Mouse (Mus musculus) forebrain, embryonic 12.5 days (tissue): ENCODE measurements around the gene Atp5g1. TPM values are rescaled to one million over a fixed set of nuclear protein-coding genes. Genes with fewer than 3 reads are reported as not detected.

Source experiments
- ATAC-seq: fragments of 200-750 bp; cut with Nextera tagmentation; 2 replicates; pipeline ENCODE4 v1.8.0; 2017; ENCODE audit warnings: moderate TSS enrichment; ENCODE audit not compliant: low FRiP score
- H3K27ac ChIP-seq: fragments of 300-500 bp; sonication (generic); 2 replicates; pipeline ENCODE4 v1.5.1; 2016; ENCODE audit warnings: mild to moderate bottlenecking
- H3K27me3 ChIP-seq: fragments of 300-500 bp; sonication (generic); 2 replicates; pipeline ENCODE4 v1.6.1; 2016; ENCODE audit warnings: mild to moderate bottlenecking
- H3K36me3 ChIP-seq: fragments of 300-500 bp; sonication (generic); replicated peaks from 2 replicates; pipeline ENCODE4 v1.6.1; 2016; ENCODE audit warnings: mild to moderate bottlenecking
- H3K4me1 ChIP-seq: fragments of 300-500 bp; sonication (generic); 2 replicates; pipeline ENCODE4 v1.6.1; 2016
- H3K4me2 ChIP-seq: fragments of 300-500 bp; sonication (generic); 2 replicates; pipeline ENCODE4 v1.6.1; 2016; ENCODE audit warnings: mild to moderate bottlenecking, moderate library complexity
- H3K4me3 ChIP-seq: fragments of 300-500 bp; sonication (generic); replicated peaks from 2 replicates; pipeline ENCODE4 v1.5.1; 2016; ENCODE audit warnings: mild to moderate bottlenecking
- H3K9ac ChIP-seq: fragments of 300-500 bp; sonication (generic); 2 replicates; pipeline ENCODE4 v1.6.1; 2016; ENCODE audit warnings: mild to moderate bottlenecking
- H3K9me3 ChIP-seq: fragments of 300-500 bp; sonication (generic); 2 replicates; pipeline ENCODE4 v1.6.1; 2016
- WGBS: fragments of 180-500 bp; shearing (Covaris S2); methylation state at CpG from one replicate; pipeline ENCODE4 v1.1.7; 2016; 5-methylcytosine and 5-hydroxymethylcytosine counted together
- polyA plus RNA-seq: library from polyadenylated mRNA; unstranded; fragments of >200 nt; fragmentation: Nextera tagmentation; extraction: Ambion mirVana; gene quantifications from 2 replicates; pipeline ENCODE4 v1.2.1, GENCODE M21; 2016

Gene Atp5g1
- polyA plus RNA-seq, 1 experiment from 2014 or later = 379 TPM

- Histone ChIP-seq H3K9me3 (no peaks in the 10 kb centered on the region), H3K4me1 (no peaks in the 10 kb centered on the region), H3K9ac (no peak overlapping the region), H3K27me3 (peaks cover 18% of the 10 kb centered on the region), H3K36me3 (no peaks in the 10 kb centered on the region), H3K4me3 (no peak overlapping the region), H3K4me2 (no peak overlapping the region), H3K27ac (no peak overlapping the region)
- WGBS = 47% methylated on average over 7 of the region's 7 CpGs
- no peak for ATAC-seq
These were observed 17.3 kb upstream of the Atp5g1 start for GRCm38 (mm10) chr11:96092674-96093291.

DNA sequence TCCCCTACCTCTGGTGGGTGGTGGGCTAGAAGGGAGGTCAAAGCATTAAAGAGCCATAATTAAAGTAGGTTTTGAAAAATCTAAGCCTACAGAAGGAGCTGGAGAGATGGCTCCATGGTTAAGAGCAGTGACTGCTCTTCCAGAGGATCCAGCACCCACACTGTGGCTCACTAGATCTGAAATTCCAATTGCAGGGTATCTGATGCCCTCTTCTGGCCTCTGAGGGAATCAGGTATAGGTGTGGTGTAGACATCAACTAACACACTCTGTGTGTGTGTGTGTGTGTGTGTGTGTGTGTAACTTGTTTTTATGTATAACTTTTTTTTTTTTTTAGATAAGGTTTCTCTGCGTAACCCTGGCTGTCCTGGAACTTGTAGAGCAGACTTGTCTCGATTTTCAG is 15.6 kb upstream of the Atp5g1 start:
- no peak for ATAC-seq
- 63% methylated on average over 2 of the region's 2 CpGs for WGBS
- H3K9me3 ChIP-seq = no peaks in the 10 kb centered on the region

DNA sequence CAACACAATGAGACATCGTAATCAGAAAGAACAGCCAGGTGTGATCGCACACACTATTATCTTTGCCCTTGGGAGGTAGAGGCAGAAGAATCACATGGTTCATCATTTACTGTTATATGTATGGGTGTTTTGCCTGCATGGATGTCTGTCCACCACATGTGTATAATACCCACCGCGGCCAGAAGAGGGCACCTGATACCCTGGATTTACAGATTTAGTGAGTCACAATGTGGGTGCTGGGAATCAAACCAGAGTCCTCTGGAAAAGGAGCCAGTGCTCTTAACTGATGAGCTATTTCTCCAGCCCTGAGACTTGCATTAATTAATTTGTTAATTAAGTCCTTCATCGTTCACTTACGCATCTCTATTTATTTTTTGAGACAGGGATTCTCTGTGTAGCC is 12.5 kb upstream of the Atp5g1 start:
- H3K4me3 ChIP-seq = no peak overlapping the region
- no peaks in the 10 kb centered on the region for H3K4me1 ChIP-seq
- no peak for ATAC-seq
- H3K36me3 ChIP-seq = no peaks in the 10 kb centered on the region
- no peak overlapping the region for H3K4me2 ChIP-seq
- WGBS = 92% methylated on average over 6 of the region's 6 CpGs
- peaks cover 14% of the 10 kb centered on the region for H3K27me3 ChIP-seq
- H3K9ac ChIP-seq = no peak overlapping the region
- H3K27ac ChIP-seq = no peak overlapping the region
- no peaks in the 10 kb centered on the region for H3K9me3 ChIP-seq

More for the DNA sequence above, 15.6 kb upstream of the Atp5g1 start:
- Histone ChIP-seq H3K4me3 (no peak overlapping the region), H3K4me2 (no peak overlapping the region), H3K27ac (no peak overlapping the region), H3K27me3 (peaks cover 18% of the 10 kb centered on the region), H3K36me3 (no peaks in the 10 kb centered on the region), H3K9ac (no peak overlapping the region), H3K4me1 (no peaks in the 10 kb centered on the region)

DNA sequence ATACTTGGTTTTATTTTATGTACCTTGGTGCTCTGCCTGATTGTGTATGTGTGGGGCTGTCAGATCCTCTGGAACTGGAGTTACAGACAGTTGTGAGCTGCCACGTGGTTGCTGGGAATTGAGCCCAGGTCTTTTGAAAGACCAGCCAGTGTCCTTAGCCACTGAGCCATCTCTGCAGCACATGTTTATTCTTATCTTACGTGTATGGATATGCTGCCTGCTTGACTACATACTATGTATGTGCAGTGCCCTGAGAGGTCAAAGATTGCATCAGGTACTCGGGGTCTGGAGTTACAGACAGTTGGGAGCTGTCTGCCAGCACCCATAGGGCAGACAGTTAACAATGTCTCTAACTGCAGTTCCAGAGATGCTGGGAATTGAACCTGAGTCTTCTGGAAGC is 7.2 kb upstream of the Atp5g1 start:
- Histone ChIP-seq H3K9me3 (no peaks in the 10 kb centered on the region), H3K9ac (no peak overlapping the region), H3K27ac (no peak overlapping the region), H3K4me1 (no peaks in the 10 kb centered on the region), H3K36me3 (no peaks in the 10 kb centered on the region), H3K4me3 (no peak overlapping the region), H3K27me3 (peaks cover 5% of the 10 kb centered on the region), H3K4me2 (no peak overlapping the region)
- ATAC-seq = no peak
- WGBS = 68% methylated on average over 3 of the region's 3 CpGs

GRCm38 (mm10) chr11:96080736-96081135 is 5.3 kb upstream of the Atp5g1 start:
- Histone ChIP-seq H3K4me1 (no peaks in the 10 kb centered on the region), H3K4me3 (no peak overlapping the region), H3K4me2 (no peak overlapping the region), H3K36me3 (no peaks in the 10 kb centered on the region), H3K9ac (no peak overlapping the region), H3K27ac (no peak overlapping the region), H3K9me3 (no peaks in the 10 kb centered on the region), H3K27me3 (peaks cover 5% of the 10 kb centered on the region)
- no peak for ATAC-seq
- WGBS = 84% methylated on average over 5 of the region's 5 CpGs

- peaks cover 13% of the 10 kb centered on the region for H3K4me1 ChIP-seq
- H3K27ac ChIP-seq = peak overlapping the region; percentile 73
- peaks cover 14% of the 10 kb centered on the region for H3K36me3 ChIP-seq
- H3K4me3 ChIP-seq = peak overlapping the region; percentile 72
- no peaks in the 10 kb centered on the region; the same call in 1 of the 2 replicates for H3K27me3 ChIP-seq
- WGBS = 71% methylated on average over 13 of the region's 13 CpGs
- no peaks in the 10 kb centered on the region for H3K9me3 ChIP-seq
- no peak for ATAC-seq
- H3K4me2 ChIP-seq = peak overlapping the region; percentile 48
- H3K9ac ChIP-seq = peak overlapping the region; percentile 36; the same call in 1 of the 2 replicates
These were observed 993 bp upstream of the Atp5g1 start for GRCm38 (mm10) chr11:96076221-96077105.

DNA sequence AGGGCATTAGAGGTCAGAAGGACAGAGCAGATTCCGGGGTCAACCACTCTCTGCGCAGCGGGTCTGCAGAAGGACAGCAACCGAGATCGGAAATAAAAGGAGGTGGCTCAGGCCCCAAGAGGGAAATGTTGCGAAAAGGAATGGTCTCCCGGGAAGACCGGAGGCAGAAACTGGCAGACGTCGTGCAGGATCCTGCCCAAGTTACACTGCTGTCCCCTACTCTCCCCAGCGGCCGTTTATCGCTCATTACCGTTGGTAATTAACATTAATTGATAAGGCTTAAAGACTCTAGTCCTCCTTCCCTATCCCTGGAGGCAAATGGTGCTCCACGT is 327 bp downstream of the Atp5g1 start:
- Histone ChIP-seq H3K27ac (peak overlapping the region; percentile 57), H3K4me3 (peak overlapping the region; percentile 72), H3K9me3 (no peaks in the 10 kb centered on the region), H3K27me3 (no peaks in the 10 kb centered on the region; the same call in 1 of the 2 replicates), H3K4me2 (peak overlapping the region; percentile 75), H3K9ac (peak overlapping the region; percentile 77), H3K36me3 (peaks cover 27% of the 10 kb centered on the region), H3K4me1 (peaks cover 13% of the 10 kb centered on the region)
- under 1% methylated on average over 15 of the region's 15 CpGs for WGBS
- ATAC-seq = 0 out of 2 replicates have a peak, but pooled peaks have one; percentile 12

- WGBS = 34% methylated on average over 17 of the region's 17 CpGs
These were observed 906 bp downstream of the Atp5g1 start for GRCm38 (mm10) chr11:96074351-96075176.

GRCm38 (mm10) chr11:96073295-96073993 is 2.0 kb downstream of the Atp5g1 start:
- Histone ChIP-seq H3K36me3 (peaks cover 32% of the 10 kb centered on the region), H3K27ac (no peak overlapping the region), H3K4me1 (peaks cover 13% of the 10 kb centered on the region), H3K4me3 (no peak overlapping the region), H3K9ac (no peak overlapping the region), H3K4me2 (no peak overlapping the region; the same call in 1 of the 2 replicates), H3K27me3 (no peaks in the 10 kb centered on the region; the same call in 1 of the 2 replicates), H3K9me3 (no peaks in the 10 kb centered on the region)
- WGBS = 90% methylated on average over 9 of the region's 9 CpGs
- ATAC-seq = no peak

More at GRCm38 (mm10) chr11:96074351-96075176, 906 bp downstream of the Atp5g1 start:
- peak overlapping the region; percentile 77 for H3K9ac ChIP-seq
- H3K9me3 ChIP-seq = no peaks in the 10 kb centered on the region
- peaks cover 13% of the 10 kb centered on the region for H3K4me1 ChIP-seq
- no peak for ATAC-seq
- H3K36me3 ChIP-seq = peaks cover 32% of the 10 kb centered on the region
- peak overlapping the region; percentile 75 for H3K4me2 ChIP-seq
- peak overlapping the region; percentile 57 for H3K27ac ChIP-seq
- H3K4me3 ChIP-seq = peak overlapping the region; percentile 72
- no peaks in the 10 kb centered on the region; the same call in 1 of the 2 replicates for H3K27me3 ChIP-seq

GRCm38 (mm10) chr11:96071013-96071412 is 4.5 kb downstream of the Atp5g1 start:
- H3K36me3 ChIP-seq = peaks cover 32% of the 10 kb centered on the region
- 97% methylated on average over 1 of the region's 1 CpGs for WGBS
- H3K4me2 ChIP-seq = no peak overlapping the region
- no peaks in the 10 kb centered on the region for H3K9me3 ChIP-seq
- ATAC-seq = no peak
- no peak overlapping the region for H3K4me3 ChIP-seq
- no peaks in the 10 kb centered on the region for H3K27me3 ChIP-seq
- no peak overlapping the region for H3K9ac ChIP-seq
- H3K27ac ChIP-seq = no peak overlapping the region
- H3K4me1 ChIP-seq = peaks cover 13% of the 10 kb centered on the region

- Histone ChIP-seq H3K4me3 (no peak overlapping the region), H3K4me2 (no peak overlapping the region), H3K4me1 (peaks cover 17% of the 10 kb centered on the region), H3K9me3 (no peaks in the 10 kb centered on the region), H3K36me3 (peaks cover 32% of the 10 kb centered on the region), H3K27ac (no peak overlapping the region), H3K27me3 (no peaks in the 10 kb centered on the region), H3K9ac (no peak overlapping the region)
- WGBS = 96% methylated on average over 7 of the region's 7 CpGs
- ATAC-seq = no peak
These were observed 5.1 kb downstream of the Atp5g1 start for GRCm38 (mm10) chr11:96070353-96070752.
